Mouse (Mus musculus) kidney, adult 2 months (tissue): Measurements from ENCODE around the gene Trim58.

Source experiments
- CTCF ChIP-seq: fragments of 200-500 bp; conservative IDR thresholded peaks from 2 replicates; pipeline ENCODE4 v1.5.1; 2011; ENCODE audit warnings: low read depth, mild to moderate bottlenecking, control low read depth, low read length, moderate library complexity, mixed read lengths; ENCODE audit not compliant: insufficient read depth, insufficient read length
- POLR2A ChIP-seq: fragments of 200-500 bp; IDR thresholded peaks from one replicate; pipeline ENCODE4 v1.6.1; 2011; ENCODE audit warnings: low read depth, low read length, control low read depth

- TF ChIP-seq POLR2A (no peak), CTCF (no peak)
Observed at GRCm38 (mm10) chr11:58671825-58672224, 31.6 kb downstream of the Trim58 start.
